In the genomic region with DNA sequence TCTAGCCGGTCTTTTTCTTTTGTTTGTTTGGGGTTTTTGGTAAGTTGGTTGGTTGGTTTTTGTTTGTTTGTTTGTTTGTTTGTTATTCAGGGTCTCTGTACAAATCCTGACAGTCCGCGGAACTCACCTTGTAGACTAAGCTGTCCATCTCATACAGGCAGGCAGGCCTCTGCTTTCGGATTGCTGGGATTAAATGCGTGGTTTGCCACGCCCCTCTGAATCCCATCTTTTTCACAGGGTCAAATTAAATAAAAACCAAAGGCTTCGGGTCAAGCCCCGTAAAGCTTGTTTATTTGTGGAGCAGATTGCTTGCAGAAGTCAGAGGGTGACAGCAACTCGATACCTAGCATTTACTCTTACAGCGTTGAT, we compare ENCODE assay signal across 1 mouse cellular context.
TF ChIP-seq lines count a peak whose summit lies in the region.

A gene (plus strand): TSS at position 338 of the 369 bp plus-strand sequence.

TF ChIP-seq in MEL, 35 proteins besides CTCF, POLR2A, EP300 and RAD21 (continued from another document):
- TF ChIP-seq ZNF384 (IDR thresholded peaks at IDR 0.05; ENCODE audit: low read depth, low read length) = no peak
- no peak for TF ChIP-seq MYC (IDR thresholded peaks at IDR 0.05; ENCODE audit: low read depth, low read length)
